Comparison of ENCODE assay signal across 31 mouse cellular contexts in genomic region chr11:118885604-118886003, GRCm38 (mm10). TPM values are rescaled to one million over a fixed set of nuclear protein-coding genes. Genes with fewer than 3 reads are reported as not detected.
DNase-seq lines count a peak whose midpoint lies in the region; ATAC-seq and TF ChIP-seq lines count a peak whose summit lies in the region.
"Had no signal": no experiment of that assay in that cellular context is flagged by ENCODE, and none has a peak within 500 bp of the region (broad histone marks: within the 10 kb centered on the region; RNA-seq: fewer than 3 reads in every experiment).

No protein-coding gene starts in this region.

- ATAC-seq in forebrain, postnatal 0 days: no peak
- ATAC-seq in forebrain, embryonic 13.5 days: no peak
- ATAC-seq: CD4-positive, CD25-positive, alpha-beta regulatory T cell, adult 4 months; hindbrain, embryonic 16.5 days; intestine, embryonic 15.5 days had no signal

- no peak for DNase-seq in forebrain, postnatal 0 days
- no peak for DNase-seq in left cerebral cortex, adult 2 months (ENCODE audit: extremely low spot score in 1 of 2, low spot score in 2 of 2)
- DNase-seq in left cerebral cortex, postnatal 36 days (ENCODE audit: low spot score in 2 of 2): no peak
- DNase-seq in ovary, postnatal 36 days (ENCODE audit: low spot score): peak; percentile 55
- DNase-seq in ovary, postnatal 14 days (ENCODE audit: low spot score): no peak
- no peak for DNase-seq in adrenal gland, postnatal 36 days
- DNase-seq: adrenal gland, adult 2 months; adrenal gland, postnatal 14 days; cerebellum, adult 18-20 months; cerebellum, adult 9-11 months; embryo, embryonic 11 days; gastrocnemius, postnatal 10 days; gastrocnemius, postnatal 36 days; heart, adult 2 months; heart, postnatal 14 days; heart, postnatal 4 days had no signal

- intact Hi-C loops in left cerebral cortex, adult 2 months (cut with DNase I): no loop called here
- intact Hi-C loops in left cerebral cortex, postnatal 36 days (cut with DNase I): no loop called here

- no peak for TF ChIP-seq CTCF in forebrain, postnatal 0 days (IDR thresholded peaks at IDR 0.05; ENCODE audit: low read depth)
- TF ChIP-seq CTCF in left cerebral cortex, adult 2 months (IDR thresholded peaks at IDR 0.05): no peak

- no peaks in the 10 kb centered on the region for H3K36me3 ChIP-seq in forebrain, postnatal 0 days (ENCODE audit: insufficient read depth)
- H3K36me3 ChIP-seq in forebrain, embryonic 13.5 days (ENCODE audit: poor library complexity, severe bottlenecking): no peaks in the 10 kb centered on the region
- H3K36me3 ChIP-seq: embryonic facial prominence, embryonic 10.5 days; embryonic facial prominence, embryonic 13.5 days; forebrain, embryonic 12.5 days; heart, embryonic 10.5 days; heart, embryonic 13.5 days; intestine, embryonic 15.5 days had no signal

- WGBS in forebrain, postnatal 0 days: 85% methylated on average over 8 of the region's 8 CpGs
- WGBS in forebrain, embryonic 13.5 days: 83% methylated on average over 8 of the region's 8 CpGs

- H3K27me3 ChIP-seq in forebrain, postnatal 0 days (ENCODE audit: insufficient read depth, low read length): no peaks in the 10 kb centered on the region
- no peaks in the 10 kb centered on the region for H3K27me3 ChIP-seq in forebrain, embryonic 13.5 days
- H3K27me3 ChIP-seq: hindbrain, embryonic 13.5 days; intestine, embryonic 15.5 days had no signal

- peak overlapping the region; percentile 54; the same call in 1 of the 2 replicates for H3K27ac ChIP-seq in forebrain, postnatal 0 days (ENCODE audit: low read depth, low read length)
- no peak overlapping the region for H3K27ac ChIP-seq in forebrain, embryonic 13.5 days
- peak overlapping the region; percentile 92 for H3K27ac ChIP-seq in left cerebral cortex, adult 2 months
- H3K27ac ChIP-seq: embryonic facial prominence, embryonic 10.5 days; embryonic facial prominence, embryonic 13.5 days; forebrain, embryonic 12.5 days; heart, adult 2 months; heart, embryonic 10.5 days; heart, embryonic 13.5 days; hindbrain, embryonic 13.5 days; intestine, embryonic 15.5 days had no signal

- H3K9me3 ChIP-seq in forebrain, postnatal 0 days (ENCODE audit: low read length): no peaks in the 10 kb centered on the region
- no peaks in the 10 kb centered on the region for H3K9me3 ChIP-seq in forebrain, embryonic 13.5 days (replicated peaks)
- H3K9me3 ChIP-seq: embryonic facial prominence, embryonic 10.5 days; embryonic facial prominence, embryonic 13.5 days; forebrain, embryonic 12.5 days; heart, embryonic 10.5 days; hindbrain, embryonic 13.5 days; intestine, embryonic 15.5 days had no signal

- no peak overlapping the region for H3K4me2 ChIP-seq in forebrain, postnatal 0 days (ENCODE audit: low read depth)
- H3K4me2 ChIP-seq in forebrain, embryonic 13.5 days: no peak overlapping the region
- H3K4me2 ChIP-seq: embryonic facial prominence, embryonic 13.5 days; forebrain, embryonic 12.5 days; heart, embryonic 13.5 days; hindbrain, embryonic 13.5 days; intestine, embryonic 15.5 days had no signal

- H3K4me1 ChIP-seq in forebrain, postnatal 0 days (ENCODE audit: insufficient read depth): no peaks in the 10 kb centered on the region
- peaks cover 25% of the 10 kb centered on the region for H3K4me1 ChIP-seq in forebrain, embryonic 13.5 days
- H3K4me1 ChIP-seq: embryonic facial prominence, embryonic 13.5 days; heart, embryonic 13.5 days; intestine, embryonic 15.5 days had no signal

- H3K4me3 ChIP-seq in forebrain, postnatal 0 days (ENCODE audit: low read depth, low read length): no peak overlapping the region
- H3K4me3 ChIP-seq in forebrain, embryonic 13.5 days: no peak overlapping the region
- H3K4me3 ChIP-seq in left cerebral cortex, adult 2 months: no peak overlapping the region
- H3K4me3 ChIP-seq: embryonic facial prominence, embryonic 10.5 days; embryonic facial prominence, embryonic 13.5 days; erythroblast, embryonic 14.5 days; forebrain, embryonic 12.5 days; heart, adult 2 months; heart, embryonic 10.5 days; heart, embryonic 13.5 days; hindbrain, embryonic 13.5 days; intestine, embryonic 15.5 days had no signal

- no peak overlapping the region for H3K9ac ChIP-seq in forebrain, postnatal 0 days
- no peak overlapping the region for H3K9ac ChIP-seq in forebrain, embryonic 13.5 days
- H3K9ac ChIP-seq: embryonic facial prominence, embryonic 13.5 days; forebrain, embryonic 12.5 days; heart, embryonic 13.5 days; hindbrain, embryonic 13.5 days; intestine, embryonic 15.5 days had no signal

RNA-seq across cellular contexts. Expression of gene Rbfox3, which starts 25.8 kb away (rescaled TPM):
- total RNA-seq in forebrain, postnatal 0 days (2014; rRNA removed): 37.3 and 43.7 TPM in 2 replicates
- polyA plus RNA-seq in forebrain, postnatal 0 days (2015; fragmentation: Nextera tagmentation; extraction: Ambion mirVana): 72.7 and 82.3 TPM in 2 replicates
- polyA plus RNA-seq in forebrain, embryonic 13.5 days (2015; fragmentation: Nextera tagmentation; extraction: Ambion mirVana): 32.0 and 34.0 TPM in 2 replicates
- 100 to 1,000 TPM; 345 to 353 TPM for total RNA-seq in left cerebral cortex, adult 2 months (2021)
- 100 to 1,000 TPM; 350 to 371 TPM for total RNA-seq in left cerebral cortex, postnatal 36 days (2021)
- total RNA-seq in adrenal gland, postnatal 36 days (2021): 1 to 10 TPM; 5.5 to 6.0 TPM
- total RNA-seq: common myeloid progenitor, adult 5-6 weeks; granulocyte monocyte progenitor cell, adult 5-6 weeks; MEL had no signal
- polyA plus RNA-seq: C2C12; CD4-positive, CD25-positive, alpha-beta regulatory T cell, adult 4 months; heart, adult 2 months had no signal
